Mouse (Mus musculus): ENCODE results near the gene Olfr1382. TPM values are rescaled to one million over a fixed set of nuclear protein-coding genes. Genes with fewer than 3 reads are reported as not detected.
"Not testable (repeated sequence)": the region's sequence is repeated elsewhere in the genome, so short reads cannot be mapped to it uniquely, and the experiment has no call there.

Olfr1382 gene
- polyA plus RNA-seq, 1 experiment from 2014 or later, result not detected

DNA sequence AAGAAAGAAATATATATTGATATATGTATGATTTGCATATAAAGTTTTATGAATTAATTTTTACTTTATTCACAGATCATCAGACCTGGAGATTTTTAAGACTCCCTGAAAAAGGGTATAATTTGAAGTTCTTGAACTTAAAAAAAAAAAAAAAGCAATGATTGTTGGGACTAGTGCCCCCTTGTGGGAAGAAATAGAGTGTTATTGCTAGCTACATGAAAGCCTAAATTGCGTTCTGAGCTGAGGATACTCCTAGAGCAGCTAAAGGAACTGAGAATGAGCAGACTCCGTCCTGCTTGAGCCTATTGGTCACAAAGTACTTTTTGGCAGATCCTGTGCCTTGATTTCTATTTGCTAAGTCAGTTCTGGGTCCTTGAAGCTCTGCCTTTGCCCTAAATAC lies 47.0 kb downstream of the Olfr1382 start:
- not testable (repeated sequence) for H3K4me3 ChIP-seq (ENCODE audit: low read length); H3K9me3 ChIP-seq (ENCODE audit: control insufficient read depth, low read length); H3K27me3 ChIP-seq (ENCODE audit: control insufficient read depth, insufficient read depth, low read depth, low read length); H3K4me1 ChIP-seq (replicated peaks; ENCODE audit: control insufficient read depth, insufficient read depth, low read length); H3K9ac ChIP-seq (ENCODE audit: low read length); H3K36me3 ChIP-seq (ENCODE audit: control insufficient read depth, insufficient read depth, low read length); H3K27ac ChIP-seq (ENCODE audit: low read length); H3K4me2 ChIP-seq (ENCODE audit: low read depth, low read length); ATAC-seq (ENCODE audit: low read depth)
- WGBS, result 27% methylated on average over 2 of the region's 2 CpGs

DNA sequence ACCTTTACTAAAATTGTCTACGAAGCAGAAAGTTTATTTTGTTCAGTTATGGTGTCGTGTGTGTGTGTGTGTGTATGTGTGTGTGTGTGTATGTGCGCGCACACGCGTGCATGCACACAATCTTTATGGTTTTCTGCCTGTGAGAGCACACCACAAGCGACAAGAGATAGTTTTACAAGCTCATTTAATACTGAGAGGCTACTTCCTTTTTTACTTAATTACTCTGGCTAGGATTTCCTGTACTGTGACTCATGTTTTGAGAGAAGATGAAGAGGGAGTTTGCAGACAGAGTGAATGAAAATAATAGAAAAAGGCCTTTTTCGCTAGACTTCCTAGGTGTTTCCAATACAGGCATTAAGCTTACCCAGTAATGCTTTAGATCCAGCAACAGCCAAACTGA lies 52.4 kb downstream of the Olfr1382 start:
- not testable (repeated sequence) for H3K4me2 ChIP-seq (ENCODE audit: low read depth, low read length); H3K27ac ChIP-seq (ENCODE audit: low read length); H3K27me3 ChIP-seq (ENCODE audit: control insufficient read depth, insufficient read depth, low read depth, low read length); ATAC-seq (ENCODE audit: low read depth); H3K9me3 ChIP-seq (ENCODE audit: control insufficient read depth, low read length); H3K36me3 ChIP-seq (ENCODE audit: control insufficient read depth, insufficient read depth, low read length); H3K4me3 ChIP-seq (ENCODE audit: low read length); H3K9ac ChIP-seq (ENCODE audit: low read length); H3K4me1 ChIP-seq (replicated peaks; ENCODE audit: control insufficient read depth, insufficient read depth, low read length)
- 79% methylated on average over 8 of the region's 8 CpGs for WGBS

Other genes with a start within 250 kb of the Olfr1382 start
- 0.05 TPM in 1 of 2 replicates, not detected in the other for gene Olfr1393, start 249.9 kb upstream of the Olfr1382 start, polyA plus RNA-seq (2015; fragmentation: Nextera tagmentation; extraction: Ambion mirVana)
- gene Olfr1392, start 243.0 kb upstream of the Olfr1382 start, polyA plus RNA-seq (2015; fragmentation: Nextera tagmentation; extraction: Ambion mirVana), result 0.14 TPM in 1 of 2 replicates, not detected in the other
- not detected in 2 replicates for gene Olfr10, start 223.5 kb upstream of the Olfr1382 start, polyA plus RNA-seq (2015; fragmentation: Nextera tagmentation; extraction: Ambion mirVana)
- gene Olfr1391, start 205.5 kb upstream of the Olfr1382 start, polyA plus RNA-seq (2015; fragmentation: Nextera tagmentation; extraction: Ambion mirVana), result not detected in 2 replicates
- gene Olfr1390, start 193.1 kb upstream of the Olfr1382 start, polyA plus RNA-seq (2015; fragmentation: Nextera tagmentation; extraction: Ambion mirVana), result not detected in 2 replicates
- not detected in 2 replicates for gene Olfr1389, start 105.2 kb upstream of the Olfr1382 start, polyA plus RNA-seq (2015; fragmentation: Nextera tagmentation; extraction: Ambion mirVana)
- 0.05 TPM in 1 of 2 replicates, not detected in the other for gene Olfr1388, start 91.6 kb upstream of the Olfr1382 start, polyA plus RNA-seq (2015; fragmentation: Nextera tagmentation; extraction: Ambion mirVana)
- gene Olfr1387, start 72.9 kb upstream of the Olfr1382 start, polyA plus RNA-seq (2015; fragmentation: Nextera tagmentation; extraction: Ambion mirVana), result not detected in 2 replicates
- gene Olfr1386, start 63.2 kb upstream of the Olfr1382 start, polyA plus RNA-seq (2015; fragmentation: Nextera tagmentation; extraction: Ambion mirVana), result not detected in 2 replicates
- not detected in 2 replicates for gene Olfr1385, start 39.2 kb upstream of the Olfr1382 start, polyA plus RNA-seq (2015; fragmentation: Nextera tagmentation; extraction: Ambion mirVana)
- not detected in 2 replicates for gene Olfr1384, start 21.5 kb upstream of the Olfr1382 start, polyA plus RNA-seq (2015; fragmentation: Nextera tagmentation; extraction: Ambion mirVana)
- not detected in 2 replicates for gene Olfr1383, start 8.6 kb upstream of the Olfr1382 start, polyA plus RNA-seq (2015; fragmentation: Nextera tagmentation; extraction: Ambion mirVana)
- gene Olfr1381, start 15.2 kb downstream of the Olfr1382 start, polyA plus RNA-seq (2015; fragmentation: Nextera tagmentation; extraction: Ambion mirVana), result not detected in 2 replicates
- gene Olfr1380, start 28.6 kb downstream of the Olfr1382 start, polyA plus RNA-seq (2015; fragmentation: Nextera tagmentation; extraction: Ambion mirVana), result not detected in 2 replicates
- gene Flt4, start 81.0 kb downstream of the Olfr1382 start, polyA plus RNA-seq (2015; fragmentation: Nextera tagmentation; extraction: Ambion mirVana), result 8.8 and 10.7 TPM in 2 replicates
- gene Scgb3a1, start 135.4 kb downstream of the Olfr1382 start, polyA plus RNA-seq (2015; fragmentation: Nextera tagmentation; extraction: Ambion mirVana), result 3.1 and 12.6 TPM in 2 replicates
- gene Cnot6, start 184.5 kb downstream of the Olfr1382 start, polyA plus RNA-seq (2015; fragmentation: Nextera tagmentation; extraction: Ambion mirVana), result 54.2 and 57.1 TPM in 2 replicates